In the genomic region with DNA sequence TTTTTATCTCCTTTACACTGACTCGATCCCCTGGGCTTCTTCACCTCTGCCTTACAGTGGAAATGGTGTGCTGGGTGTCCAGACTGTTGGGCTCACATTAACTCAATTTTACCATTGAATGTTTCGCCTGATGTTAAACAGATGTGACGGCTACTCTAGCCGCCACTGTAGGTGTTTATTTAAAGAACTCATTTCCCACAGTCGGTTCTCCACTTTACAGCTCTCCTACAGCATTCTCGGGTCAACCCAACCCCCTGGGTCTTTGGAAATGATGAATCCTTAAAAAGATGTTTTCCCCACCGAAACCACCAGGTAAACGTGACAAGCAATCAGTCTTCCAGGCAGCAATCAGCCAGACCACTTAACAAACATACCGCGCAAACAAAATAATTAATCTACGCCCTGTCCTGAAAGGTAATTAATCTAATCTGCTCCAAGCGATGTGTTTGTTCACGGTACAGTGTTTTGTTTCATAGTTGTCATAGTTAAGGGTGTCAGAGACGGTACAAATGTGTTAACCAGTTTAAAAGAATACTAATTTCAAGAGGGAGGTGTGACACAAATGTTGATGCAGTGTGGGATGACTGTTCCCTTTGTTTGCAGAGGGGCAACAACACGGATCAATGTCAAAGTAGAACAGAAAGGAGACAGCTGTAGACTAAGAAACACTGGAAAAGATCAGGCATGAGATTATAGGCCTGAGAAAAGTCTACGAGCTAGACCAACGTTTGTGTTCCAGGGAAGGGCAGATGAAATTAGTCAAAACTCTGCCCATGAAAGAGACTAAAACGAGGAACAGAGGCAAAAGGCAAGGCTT, we compare ENCODE assay signal across 13 mouse cellular contexts.
DNase-seq lines count a peak whose midpoint lies in the region; ATAC-seq and TF ChIP-seq lines count a peak whose summit lies in the region.
"Had no signal": no experiment of that assay in that cellular context is flagged by ENCODE, and none has a peak within 500 bp of the region (broad histone marks: within the 10 kb centered on the region; RNA-seq: fewer than 3 reads in every experiment).

No protein-coding gene starts in this region.

- peaks cover 9% of the 10 kb centered on the region; the same call in 1 of the 2 replicates for H3K4me1 ChIP-seq in intestine, embryonic 14.5 days (replicated peaks; ENCODE audit: control insufficient read depth, insufficient read depth, low read length)
- H3K4me1 ChIP-seq in intestine, postnatal 0 days (replicated peaks; ENCODE audit: control insufficient read depth, insufficient read depth, low read length) = no peaks in the 10 kb centered on the region
- peaks cover 11% of the 10 kb centered on the region for H3K4me1 ChIP-seq in limb, embryonic 12.5 days (replicated peaks)

- H3K27me3 ChIP-seq in intestine, embryonic 14.5 days (replicated peaks; ENCODE audit: control insufficient read depth, insufficient read depth, low read length) = no peaks in the 10 kb centered on the region
- H3K27me3 ChIP-seq in intestine, postnatal 0 days (replicated peaks; ENCODE audit: control insufficient read depth, insufficient read depth, low read length) = no peaks in the 10 kb centered on the region
- H3K27me3 ChIP-seq in limb, embryonic 12.5 days = no peaks in the 10 kb centered on the region

- peak; percentile 55; the same call in 1 of the 2 replicates for ATAC-seq in intestine, embryonic 14.5 days (replicated peaks; ENCODE audit: low FRiP score, low TSS enrichment, low read depth)
- no peak for ATAC-seq in intestine, postnatal 0 days
- ATAC-seq in limb, embryonic 12.5 days (ENCODE audit: insufficient number of reproducible peaks, insufficient read depth, low FRiP score, low TSS enrichment, low read depth) = peak; percentile 75; the same call in 1 of the 2 replicates

- H3K9me3 ChIP-seq in intestine, embryonic 14.5 days (ENCODE audit: control insufficient read depth, low read length) = no peaks in the 10 kb centered on the region
- H3K9me3 ChIP-seq in intestine, postnatal 0 days (ENCODE audit: control insufficient read depth) = no peaks in the 10 kb centered on the region
- no peaks in the 10 kb centered on the region for H3K9me3 ChIP-seq in limb, embryonic 12.5 days

- no peaks in the 10 kb centered on the region for H3K36me3 ChIP-seq in intestine, embryonic 14.5 days (ENCODE audit: control insufficient read depth, insufficient read depth, low read length)
- no peaks in the 10 kb centered on the region for H3K36me3 ChIP-seq in intestine, postnatal 0 days (ENCODE audit: control insufficient read depth, insufficient read depth)
- no peaks in the 10 kb centered on the region for H3K36me3 ChIP-seq in limb, embryonic 12.5 days

- H3K4me3 ChIP-seq in intestine, embryonic 14.5 days (ENCODE audit: low read depth, low read length) = no peak overlapping the region
- H3K4me3 ChIP-seq in intestine, postnatal 0 days (ENCODE audit: low read depth, low read length) = no peak overlapping the region
- no peak overlapping the region for H3K4me3 ChIP-seq in limb, embryonic 12.5 days (replicated peaks)

- no peak for DNase-seq in intestine, embryonic 14.5 days (ENCODE audit: low spot score)
- peak; percentile 52 for DNase-seq in embryo, embryonic 10 days (ENCODE audit: low spot score)
- DNase-seq in embryo, embryonic 11 days = peak; percentile 58
- DNase-seq in left cerebral cortex, postnatal 25 days (ENCODE audit: low spot score in 2 of 2) = no peak
- no peak for DNase-seq in ovary, adult 18-20 months (ENCODE audit: low spot score)
- DNase-seq: cerebellum, postnatal 14 days; heart, adult 11 months; kidney, postnatal 14 days; layer of hippocampus, postnatal 36 days had no signal

- intact Hi-C loops in left cerebral cortex, postnatal 25 days (cut with DNase I) = no loop called here

- 15% methylated on average over 18 of the region's 18 CpGs for WGBS in intestine, embryonic 14.5 days
- 22% methylated on average over 18 of the region's 18 CpGs for WGBS in intestine, postnatal 0 days
- 14% methylated on average over 18 of the region's 18 CpGs for WGBS in limb, embryonic 12.5 days

- no peak for TF ChIP-seq CTCF in intestine, postnatal 0 days (IDR thresholded peaks at IDR 0.05; ENCODE audit: low read depth)

- H3K4me2 ChIP-seq in intestine, embryonic 14.5 days (ENCODE audit: low read length) = peak overlapping the region; percentile 13
- H3K4me2 ChIP-seq in intestine, postnatal 0 days (replicated peaks; ENCODE audit: low read depth) = no peak overlapping the region
- peak overlapping the region; percentile 28 for H3K4me2 ChIP-seq in limb, embryonic 12.5 days

- no peak overlapping the region; the same call in 1 of the 2 replicates for H3K27ac ChIP-seq in intestine, embryonic 14.5 days (ENCODE audit: low read depth)
- no peak overlapping the region for H3K27ac ChIP-seq in intestine, postnatal 0 days (ENCODE audit: low read depth, low read length)
- H3K27ac ChIP-seq in limb, embryonic 12.5 days = no peak overlapping the region
- H3K27ac ChIP-seq: liver, embryonic 14.5 days; macrophage had no signal

- H3K9ac ChIP-seq in intestine, embryonic 14.5 days (ENCODE audit: low read length) = no peak overlapping the region
- no peak overlapping the region for H3K9ac ChIP-seq in intestine, postnatal 0 days (ENCODE audit: low read depth, low read length)
- no peak overlapping the region for H3K9ac ChIP-seq in limb, embryonic 12.5 days (replicated peaks)
- H3K9ac ChIP-seq: liver, embryonic 14.5 days had no signal

Comparison
In these comparisons a context has a peak if more than half of its experiments do, and no peak if none do; other contexts are left out.
1. DNase-seq: peak in embryo, embryonic 10 days (single experiment) and embryo, embryonic 11 days (single experiment); none in intestine, embryonic 14.5 days (single experiment), left cerebral cortex, postnatal 25 days (0 of 2) and ovary, adult 18-20 months (single experiment).